Mouse (Mus musculus) gonadal fat pad, adult 2 months (tissue): ENCODE data around the gene Rab4b. TPM values are rescaled to one million over a fixed set of nuclear protein-coding genes. Genes with fewer than 3 reads are reported as not detected.

Experiments
- DNase-seq: peaks from one replicate; pipeline ENCODE4 v3.0.0-alpha.2; 2012; ENCODE audit warnings: low read depth
- polyA plus RNA-seq: library from polyadenylated mRNA; depleted of rRNA; stranded (reverse); fragments of >200 nt; gene quantifications from 2 replicates; pipeline ENCODE4 v1.2.3, GENCODE M21; 2012

The Rab4b gene
- polyA plus RNA-seq, 1 experiment, result 96.0 TPM

DNA sequence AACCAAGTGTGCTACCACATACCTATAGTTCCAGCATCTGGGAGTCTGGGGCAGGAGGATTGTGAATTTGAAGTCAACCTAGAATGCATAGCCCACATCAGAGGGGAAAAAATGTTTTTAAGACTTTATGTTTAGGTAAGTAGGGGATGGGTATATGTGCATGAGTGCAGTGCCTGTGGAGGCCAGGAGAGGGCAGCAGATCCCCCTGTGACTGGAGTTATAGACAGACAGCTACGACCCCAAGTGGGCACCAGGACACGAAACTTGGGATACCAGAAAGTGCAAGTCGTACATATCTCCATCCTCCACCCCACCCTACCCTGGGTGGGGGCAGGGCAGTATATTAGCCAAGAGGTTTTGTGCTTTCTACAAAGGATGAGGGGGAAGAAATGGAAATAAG lies 6.3 kb upstream of the Rab4b start:
- no peak for DNase-seq

DNA sequence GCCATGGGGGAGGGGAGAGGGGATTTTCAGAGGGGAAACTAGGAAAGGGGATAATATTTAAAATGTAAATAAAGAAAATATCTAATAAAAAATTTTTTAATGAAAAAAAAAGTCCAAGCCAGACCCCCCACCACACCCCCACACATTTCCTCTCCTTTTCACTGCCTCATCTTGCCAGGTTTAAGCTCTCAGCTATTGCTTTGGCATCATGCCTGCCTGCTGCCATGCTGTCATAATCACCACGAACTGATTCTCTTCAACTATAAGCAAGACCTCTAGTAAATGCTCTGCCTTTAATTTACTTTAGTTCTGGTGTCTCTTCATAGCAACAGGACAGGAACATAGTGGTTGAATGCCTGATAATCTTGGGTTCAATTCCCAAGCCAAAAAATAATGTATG lies 3.8 kb upstream of the Rab4b start:
- no peak for DNase-seq

DNA sequence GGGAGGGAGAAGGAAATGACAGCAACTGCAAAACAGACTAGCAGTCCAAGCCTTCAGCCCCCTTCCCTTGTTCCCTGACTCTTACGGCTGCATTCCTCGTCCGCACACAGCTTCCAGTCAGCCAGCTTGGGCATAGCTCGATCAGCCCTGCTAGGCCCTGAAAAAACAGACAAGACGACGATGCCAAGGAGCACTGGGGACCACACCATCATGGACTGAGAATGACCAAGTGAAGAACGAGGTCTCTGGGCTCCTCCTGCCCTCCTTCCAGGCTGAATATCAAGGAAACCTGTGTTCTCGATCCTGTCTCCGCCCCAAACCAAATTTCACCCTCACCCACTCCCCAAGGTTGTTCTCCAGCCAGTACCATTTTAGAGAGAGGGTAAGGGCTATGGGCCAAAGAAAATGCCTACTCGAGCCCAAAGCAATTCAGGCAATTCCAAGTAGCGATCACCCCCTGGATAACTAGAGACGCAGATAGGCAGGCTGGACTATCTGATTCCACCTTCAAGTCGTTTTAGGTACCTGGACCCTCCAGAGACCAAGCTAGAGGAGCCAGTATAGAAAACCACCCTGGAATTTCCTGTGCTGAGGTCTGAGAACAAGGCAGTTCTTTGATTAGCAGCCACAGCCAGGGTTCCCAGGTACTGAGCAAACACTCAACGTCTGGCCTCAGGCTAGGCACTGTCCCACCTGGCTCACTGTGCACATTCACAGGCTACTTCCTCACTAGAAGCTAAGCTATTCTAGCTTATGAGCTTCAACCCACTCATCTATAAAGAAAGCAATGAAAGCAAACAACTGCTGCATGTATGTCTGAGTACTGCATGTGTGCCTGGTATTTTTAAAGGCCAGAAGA lies 2.4 kb upstream of the Rab4b start, which contains the start of the genes Gm21983 and Mia:
Gene Gm21983 (minus strand): TSS at position 250 of the 859 bp plus-strand sequence.
Gene Mia (minus strand): TSS at position 321 of the 859 bp plus-strand sequence.
- DNase-seq, result no peak

DNA sequence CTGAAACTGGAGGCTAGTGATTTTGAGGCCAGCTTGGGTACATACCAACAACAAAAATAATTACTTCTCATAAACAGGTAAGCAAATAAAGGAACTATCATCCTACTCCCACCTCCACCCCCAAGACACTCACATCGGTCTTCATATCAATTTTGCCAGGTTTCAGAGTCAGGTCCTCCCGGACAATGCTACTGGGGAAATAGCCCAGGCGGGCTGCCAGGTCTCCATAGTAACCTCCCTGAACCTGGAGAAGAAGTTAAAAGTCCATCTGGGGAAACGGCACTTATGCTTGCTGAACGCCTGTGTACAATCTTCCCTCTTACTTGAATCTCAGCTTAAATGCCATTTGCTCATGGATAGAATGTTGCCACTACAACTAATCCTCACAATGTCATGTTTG lies 1.3 kb upstream of the Rab4b start:
- no peak for DNase-seq

- DNase-seq, result no peak
Measured at GRCm38 (mm10) chr7:27179217-27179918, 672 bp upstream of the Rab4b start.

- no peak for DNase-seq
Measured at GRCm38 (mm10) chr7:27177942-27178323, 763 bp downstream of the Rab4b start.

DNA sequence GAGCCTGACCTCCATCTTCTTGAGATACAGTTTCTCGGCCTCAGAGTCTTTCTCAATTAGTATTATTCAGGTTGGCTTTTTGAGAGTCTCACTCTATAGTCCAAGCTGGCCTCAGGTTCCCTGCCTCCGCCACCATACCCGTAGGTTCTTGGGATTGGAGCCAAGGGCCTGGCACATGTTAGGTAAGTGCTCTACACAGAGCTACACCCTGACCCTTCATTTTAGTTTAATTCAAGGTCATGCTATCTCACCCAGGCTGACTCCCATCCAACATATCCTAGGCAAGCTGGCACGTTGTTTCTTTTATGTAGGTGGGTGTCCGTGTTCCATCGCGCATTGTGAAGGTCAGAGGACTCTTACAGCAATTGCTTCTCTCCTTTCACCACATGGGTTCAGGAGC lies 3.8 kb downstream of the Rab4b start:
- no peak for DNase-seq

- no peak for DNase-seq
Measured at GRCm38 (mm10) chr7:27174496-27174895, 4.2 kb downstream of the Rab4b start.

- DNase-seq, result no peak
Measured at GRCm38 (mm10) chr7:27170981-27171380, 7.7 kb downstream of the Rab4b start.

GRCm38 (mm10) chr7:27168371-27168770 lies 10.3 kb downstream of the Rab4b start:
- DNase-seq, result no peak

GRCm38 (mm10) chr7:27167475-27168094 lies 11.1 kb downstream of the Rab4b start:
- DNase-seq, result no peak

DNA sequence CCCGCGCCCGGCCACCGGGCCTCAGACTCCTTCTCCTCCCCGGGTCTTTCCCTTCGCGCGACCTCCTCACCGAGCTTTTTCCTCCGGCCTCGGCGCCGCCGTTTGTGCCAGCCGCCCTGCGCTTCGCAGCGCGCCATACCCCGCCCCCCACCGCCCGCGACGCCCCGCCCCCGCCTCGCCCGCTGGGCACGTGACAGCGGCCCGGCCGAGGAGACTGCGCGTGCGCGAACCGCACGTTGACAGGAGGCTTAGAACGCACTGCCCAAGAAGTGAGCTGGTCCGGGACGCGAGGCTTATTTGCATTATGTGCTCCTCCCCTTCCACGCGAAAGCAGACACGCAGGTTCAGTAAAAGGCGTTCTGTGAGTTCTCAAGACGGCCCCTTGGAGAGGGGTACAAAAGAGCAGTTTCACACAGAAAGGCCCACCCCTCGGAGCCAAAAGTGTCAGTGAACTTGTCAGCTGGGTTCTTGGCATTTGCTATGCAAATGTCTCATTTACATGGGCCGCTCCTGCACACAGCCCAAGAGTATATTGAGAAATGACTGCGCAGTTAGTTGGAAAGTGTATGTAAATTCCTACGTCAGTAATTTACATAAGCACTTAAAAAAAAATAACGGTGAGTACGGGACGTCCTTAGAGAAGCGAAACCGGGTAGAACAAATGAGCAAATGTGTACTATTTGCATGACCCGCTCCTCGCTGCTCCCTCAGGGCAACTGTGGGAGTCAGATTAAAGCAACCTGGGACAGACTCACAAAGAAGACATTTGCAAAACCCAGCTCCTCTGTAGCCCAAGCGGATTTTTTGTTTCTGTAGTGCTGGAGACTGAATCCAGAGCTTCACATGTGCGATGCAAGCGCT lies 11.9 kb downstream of the Rab4b start, which contains the start of gene Egln2:
Gene Egln2 (minus strand): TSS at position 189 of the 861 bp plus-strand sequence.
- DNase-seq, result no peak

DNA sequence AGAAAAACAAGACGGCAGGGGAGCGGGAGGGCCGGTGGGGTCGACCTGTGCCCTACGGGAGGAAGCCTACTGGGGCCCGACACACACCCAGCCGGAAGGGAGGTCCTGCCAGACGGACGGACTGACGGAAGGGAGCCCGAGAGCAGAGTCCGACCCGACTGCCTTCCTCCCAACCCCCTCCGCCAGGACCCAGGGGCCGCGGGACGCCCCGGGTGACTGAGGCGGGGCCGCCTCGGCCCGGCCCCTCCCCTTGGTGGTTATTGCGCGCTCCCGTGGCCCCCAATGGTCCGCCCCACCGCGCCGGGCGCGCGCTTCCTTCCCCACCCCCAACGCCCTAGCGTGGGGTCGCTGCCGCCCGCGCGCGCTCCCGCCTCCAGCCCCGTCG lies 12.5 kb downstream of the Rab4b start:
- DNase-seq, result no peak

DNA sequence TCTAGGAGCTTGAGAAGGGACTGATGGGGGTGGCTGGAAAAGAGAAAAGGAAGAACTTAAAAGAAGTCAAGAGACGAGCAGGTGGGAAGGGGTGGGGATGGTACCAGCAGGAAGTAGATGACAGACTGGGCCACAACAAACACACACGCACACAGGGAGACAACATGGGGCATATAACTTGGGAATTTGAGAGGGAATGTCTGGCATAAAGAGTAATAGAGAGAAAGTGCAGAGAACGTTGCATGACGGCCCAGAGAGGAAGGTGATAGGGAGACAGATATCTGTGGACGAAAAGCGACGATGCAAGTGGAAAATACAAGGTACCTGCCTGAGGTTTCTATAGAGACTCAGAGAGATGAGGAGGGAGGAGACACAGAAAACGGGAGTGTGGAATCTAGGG lies 13.0 kb downstream of the Rab4b start:
- no peak for DNase-seq

GRCm38 (mm10) chr7:27165007-27165655 lies 13.6 kb downstream of the Rab4b start:
- no peak for DNase-seq

DNA sequence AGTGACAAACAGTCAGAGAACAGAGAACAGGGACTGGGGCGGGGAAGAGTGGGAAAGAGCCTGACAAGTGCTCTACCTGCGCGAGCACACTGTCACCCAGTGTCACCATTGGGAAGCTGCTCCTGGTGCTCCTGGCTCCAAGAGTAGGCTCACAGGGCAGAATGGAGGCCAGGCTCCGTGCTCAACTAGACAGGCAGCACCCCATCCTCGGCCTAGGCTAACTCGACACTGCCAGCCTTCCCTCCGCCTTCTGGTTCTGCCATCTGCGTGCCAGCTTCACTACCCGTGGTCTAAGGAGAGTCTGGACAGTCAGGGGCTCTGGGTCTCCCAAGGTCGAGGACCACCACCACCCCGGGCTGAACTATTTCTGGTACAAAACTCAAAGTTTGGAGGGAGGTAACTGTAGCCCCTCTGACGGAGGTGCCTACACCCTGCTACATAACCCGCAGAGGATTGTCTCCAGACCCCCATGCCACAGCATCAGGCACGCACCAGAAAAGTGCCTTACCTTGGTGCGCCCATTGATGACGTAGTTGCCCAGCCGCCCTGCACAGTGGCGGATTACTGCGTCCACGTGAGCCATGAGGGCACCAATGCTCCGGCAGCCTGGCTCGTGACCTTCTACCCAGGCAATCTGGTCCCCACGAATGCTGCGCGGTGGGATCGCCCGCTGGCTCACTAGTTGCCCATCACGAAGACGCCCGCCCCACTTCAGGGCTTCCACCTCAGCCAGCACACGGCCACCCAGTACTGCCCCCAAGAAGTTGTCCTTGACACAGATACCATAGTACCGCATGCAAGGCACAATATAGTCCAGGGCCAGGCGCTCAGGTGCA lies 14.4 kb downstream of the Rab4b start:
- no peak for DNase-seq

- no peak for DNase-seq
Measured at GRCm38 (mm10) chr7:27163450-27163805, 15.3 kb downstream of the Rab4b start.

DNA sequence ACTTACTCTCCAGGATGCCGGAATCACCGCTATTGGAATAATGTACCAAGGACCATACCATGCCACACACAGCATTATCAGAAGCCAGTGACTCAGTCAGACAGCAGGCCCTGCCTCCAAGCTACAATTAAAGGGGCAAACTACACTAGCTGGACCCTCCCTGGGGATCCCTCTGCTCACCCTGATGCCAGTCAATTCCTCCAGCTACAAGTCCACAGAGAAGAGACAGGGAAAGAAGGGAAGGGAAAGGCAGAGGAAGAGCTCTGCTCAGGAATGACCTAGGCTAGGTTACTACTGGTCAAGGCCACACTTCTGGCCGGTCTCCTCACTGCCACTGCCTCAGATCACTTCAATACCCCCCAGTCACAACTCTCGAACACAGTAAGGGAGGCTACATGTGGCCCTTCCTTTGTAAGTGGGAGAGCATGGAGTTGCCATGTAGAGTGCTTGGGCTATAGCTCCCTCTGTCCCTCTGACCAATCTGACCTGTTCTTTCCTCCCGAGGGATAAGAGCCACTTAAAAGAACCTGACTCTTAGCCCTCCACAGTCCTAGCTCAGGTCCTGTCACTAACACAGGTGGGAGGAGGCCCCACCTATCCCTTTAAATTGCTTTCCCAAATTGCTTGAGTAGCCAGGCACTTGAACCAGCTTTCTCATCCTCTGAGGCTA lies 15.8 kb downstream of the Rab4b start:
- no peak for DNase-seq

GRCm38 (mm10) chr7:27161744-27162143 lies 17.0 kb downstream of the Rab4b start:
- no peak for DNase-seq

DNA sequence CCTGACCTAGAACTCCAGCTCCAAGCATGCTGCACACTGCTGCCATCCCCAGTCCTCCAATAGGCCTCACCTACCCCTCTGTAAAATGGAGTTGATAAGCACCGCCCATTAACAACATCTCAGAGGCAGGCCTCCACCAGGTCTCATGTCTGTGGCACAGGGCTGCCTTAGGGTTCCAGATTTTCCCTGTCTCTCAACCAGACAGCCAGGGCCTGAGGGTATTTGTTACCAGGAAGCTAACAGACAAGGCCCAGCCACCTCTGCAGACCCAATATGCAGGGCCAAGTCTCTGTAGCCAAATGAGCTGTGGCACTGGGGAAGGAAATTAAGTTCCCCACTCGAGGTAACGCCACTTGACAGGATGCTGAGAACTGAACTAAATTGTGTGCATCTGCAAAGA lies 17.8 kb downstream of the Rab4b start:
- DNase-seq, result no peak
